Mouse (Mus musculus) heart, embryonic 13.5 days (tissue): Measurements from ENCODE around the gene Rhbdd2. TPM values are rescaled to one million over a fixed set of nuclear protein-coding genes. Genes with fewer than 3 reads are reported as not detected.

Experiments
- ATAC-seq: fragments of 200-750 bp; cut with Nextera tagmentation; 2 replicates; pipeline ENCODE4 v1.8.0; 2017; ENCODE audit warnings: moderate TSS enrichment; ENCODE audit not compliant: insufficient number of reproducible peaks, low FRiP score, low TSS enrichment; ENCODE audit errors: extremely low read depth
- H3K27ac ChIP-seq: fragments of 300-500 bp; sonication (generic); replicated peaks from 2 replicates; pipeline ENCODE4 v1.5.1; 2015; ENCODE audit warnings: moderate library complexity, mild to moderate bottlenecking, inconsistent platforms
- H3K27me3 ChIP-seq: fragments of 300-500 bp; sonication (generic); replicated peaks from 2 replicates; pipeline ENCODE4 v1.6.1; 2015; ENCODE audit warnings: mild to moderate bottlenecking, inconsistent platforms
- H3K36me3 ChIP-seq: fragments of 300-500 bp; sonication (generic); 2 replicates; pipeline ENCODE4 v1.6.1; 2015; ENCODE audit warnings: mild to moderate bottlenecking, inconsistent platforms
- H3K4me1 ChIP-seq: fragments of 300-500 bp; sonication (generic); 2 replicates; pipeline ENCODE4 v1.6.1; 2015; ENCODE audit warnings: inconsistent platforms
- H3K4me2 ChIP-seq: fragments of 300-500 bp; sonication (generic); 2 replicates; pipeline ENCODE4 v1.6.1; 2015; ENCODE audit warnings: inconsistent platforms, mild to moderate bottlenecking, moderate library complexity
- H3K4me3 ChIP-seq: fragments of 300-500 bp; sonication (generic); 2 replicates; pipeline ENCODE4 v1.5.1; 2015; ENCODE audit warnings: moderate library complexity, mild to moderate bottlenecking, inconsistent platforms
- H3K9ac ChIP-seq: fragments of 300-500 bp; sonication (generic); 2 replicates; pipeline ENCODE4 v1.6.1; 2015; ENCODE audit warnings: inconsistent platforms, mild to moderate bottlenecking, moderate library complexity
- H3K9me3 ChIP-seq: fragments of 300-500 bp; sonication (generic); 2 replicates; pipeline ENCODE4 v1.6.1; 2016; ENCODE audit warnings: inconsistent platforms
- WGBS: fragments of 180-500 bp; shearing (Covaris S2); methylation state at CpG from one replicate; pipeline ENCODE4 v1.1.7; 2015; ENCODE audit warnings: mixed read lengths; 5-methylcytosine and 5-hydroxymethylcytosine counted together
- polyA plus RNA-seq: library from polyadenylated mRNA; unstranded; fragments of >200 nt; fragmentation: Nextera tagmentation; extraction: Ambion mirVana; gene quantifications from 2 replicates; pipeline ENCODE4 v1.2.1, GENCODE M21; 2015

Rhbdd2 gene
- polyA plus RNA-seq, 1 experiment from 2014 or later: 32.4 TPM

GRCm38 (mm10) chr5:135682009-135682408, 49.6 kb downstream of the Rhbdd2 start:
- Histone ChIP-seq H3K27me3 (no peaks in the 10 kb centered on the region), H3K4me1 (no peaks in the 10 kb centered on the region), H3K27ac (no peak overlapping the region), H3K9me3 (no peaks in the 10 kb centered on the region), H3K36me3 (no peaks in the 10 kb centered on the region), H3K9ac (no peak overlapping the region), H3K4me2 (no peak overlapping the region), H3K4me3 (no peak overlapping the region)
- ATAC-seq: no peak
- WGBS: 89% methylated on average over 5 of the region's 5 CpGs

- no peak for ATAC-seq
- H3K9me3 ChIP-seq: no peaks in the 10 kb centered on the region
- H3K27ac ChIP-seq: no peak overlapping the region
- H3K27me3 ChIP-seq: no peaks in the 10 kb centered on the region
- no peak overlapping the region for H3K4me3 ChIP-seq
- no peaks in the 10 kb centered on the region for H3K36me3 ChIP-seq
- no peak overlapping the region for H3K4me2 ChIP-seq
- no peak overlapping the region for H3K9ac ChIP-seq
- peaks cover 4% of the 10 kb centered on the region for H3K4me1 ChIP-seq
- WGBS: 66% methylated on average over 12 of the region's 12 CpGs
These were observed 50.6 kb downstream of the Rhbdd2 start for GRCm38 (mm10) chr5:135682942-135683570.

GRCm38 (mm10) chr5:135690401-135690800, 58.0 kb downstream of the Rhbdd2 start:
- 85% methylated on average over 5 of the region's 5 CpGs for WGBS
- no peaks in the 10 kb centered on the region for H3K36me3 ChIP-seq
- peak overlapping the region; percentile 92 for H3K9ac ChIP-seq
- ATAC-seq: no peak
- no peaks in the 10 kb centered on the region for H3K27me3 ChIP-seq
- H3K4me3 ChIP-seq: peak overlapping the region; percentile 83
- peak overlapping the region; percentile 97 for H3K4me2 ChIP-seq
- H3K4me1 ChIP-seq: peaks cover 31% of the 10 kb centered on the region
- H3K27ac ChIP-seq: no peak overlapping the region
- H3K9me3 ChIP-seq: no peaks in the 10 kb centered on the region

- no peak for ATAC-seq
- Histone ChIP-seq H3K9ac (no peak overlapping the region), H3K27ac (no peak overlapping the region), H3K36me3 (no peaks in the 10 kb centered on the region), H3K4me1 (peaks cover 31% of the 10 kb centered on the region), H3K9me3 (no peaks in the 10 kb centered on the region), H3K4me3 (no peak overlapping the region), H3K27me3 (no peaks in the 10 kb centered on the region), H3K4me2 (no peak overlapping the region)
- 71% methylated on average over 4 of the region's 4 CpGs for WGBS
These were observed 58.8 kb downstream of the Rhbdd2 start for GRCm38 (mm10) chr5:135691266-135691665.

GRCm38 (mm10) chr5:135693281-135693853, 60.9 kb downstream of the Rhbdd2 start:
- no peak overlapping the region for H3K4me3 ChIP-seq
- H3K9ac ChIP-seq: no peak overlapping the region
- H3K36me3 ChIP-seq: peaks cover 2% of the 10 kb centered on the region
- H3K27ac ChIP-seq: no peak overlapping the region
- 86% methylated on average over 5 of the region's 5 CpGs for WGBS
- no peak overlapping the region for H3K4me2 ChIP-seq
- H3K27me3 ChIP-seq: no peaks in the 10 kb centered on the region
- peaks cover 27% of the 10 kb centered on the region for H3K4me1 ChIP-seq
- H3K9me3 ChIP-seq: no peaks in the 10 kb centered on the region
- no peak for ATAC-seq

- Histone ChIP-seq H3K27me3 (no peaks in the 10 kb centered on the region), H3K4me3 (no peak overlapping the region), H3K27ac (no peak overlapping the region), H3K9ac (no peak overlapping the region), H3K9me3 (no peaks in the 10 kb centered on the region), H3K36me3 (peaks cover 19% of the 10 kb centered on the region), H3K4me2 (no peak overlapping the region), H3K4me1 (peaks cover 18% of the 10 kb centered on the region)
- no peak for ATAC-seq
- 67% methylated on average over 7 of the region's 7 CpGs for WGBS
These were observed 62.9 kb downstream of the Rhbdd2 start for GRCm38 (mm10) chr5:135695277-135695721.

Other genes starting within 250 kb of the Rhbdd2 start
- 8.7 and 10.0 TPM in 2 replicates for gene Pom121, start 238.1 kb upstream of the Rhbdd2 start, polyA plus RNA-seq
- 22.8 and 24.9 TPM in 2 replicates for gene Hip1, start 87.5 kb upstream of the Rhbdd2 start, polyA plus RNA-seq
- not detected in 2 replicates for gene Ccl26, start 69.0 kb upstream of the Rhbdd2 start, polyA plus RNA-seq
- gene Ccl24, start 59.6 kb upstream of the Rhbdd2 start, polyA plus RNA-seq: 2.4 and 2.9 TPM in 2 replicates
- gene Por, start 37.4 kb downstream of the Rhbdd2 start, polyA plus RNA-seq: 44.6 and 47.6 TPM in 2 replicates
- gene Tmem120a, start 111.8 kb downstream of the Rhbdd2 start, polyA plus RNA-seq: 30.8 and 32.0 TPM in 2 replicates
- 0.29 TPM in 1 of 2 replicates, not detected in the other for gene Styxl1, start 145.8 kb downstream of the Rhbdd2 start, polyA plus RNA-seq
- gene Mdh2, start 145.9 kb downstream of the Rhbdd2 start, polyA plus RNA-seq: 966 and 1,014 TPM in 2 replicates
- 0.06 and 0.13 TPM in 2 replicates for gene Srrm3, start 174.3 kb downstream of the Rhbdd2 start, polyA plus RNA-seq